ENCODE assay signal across 8 mouse cellular contexts in the genomic region with DNA sequence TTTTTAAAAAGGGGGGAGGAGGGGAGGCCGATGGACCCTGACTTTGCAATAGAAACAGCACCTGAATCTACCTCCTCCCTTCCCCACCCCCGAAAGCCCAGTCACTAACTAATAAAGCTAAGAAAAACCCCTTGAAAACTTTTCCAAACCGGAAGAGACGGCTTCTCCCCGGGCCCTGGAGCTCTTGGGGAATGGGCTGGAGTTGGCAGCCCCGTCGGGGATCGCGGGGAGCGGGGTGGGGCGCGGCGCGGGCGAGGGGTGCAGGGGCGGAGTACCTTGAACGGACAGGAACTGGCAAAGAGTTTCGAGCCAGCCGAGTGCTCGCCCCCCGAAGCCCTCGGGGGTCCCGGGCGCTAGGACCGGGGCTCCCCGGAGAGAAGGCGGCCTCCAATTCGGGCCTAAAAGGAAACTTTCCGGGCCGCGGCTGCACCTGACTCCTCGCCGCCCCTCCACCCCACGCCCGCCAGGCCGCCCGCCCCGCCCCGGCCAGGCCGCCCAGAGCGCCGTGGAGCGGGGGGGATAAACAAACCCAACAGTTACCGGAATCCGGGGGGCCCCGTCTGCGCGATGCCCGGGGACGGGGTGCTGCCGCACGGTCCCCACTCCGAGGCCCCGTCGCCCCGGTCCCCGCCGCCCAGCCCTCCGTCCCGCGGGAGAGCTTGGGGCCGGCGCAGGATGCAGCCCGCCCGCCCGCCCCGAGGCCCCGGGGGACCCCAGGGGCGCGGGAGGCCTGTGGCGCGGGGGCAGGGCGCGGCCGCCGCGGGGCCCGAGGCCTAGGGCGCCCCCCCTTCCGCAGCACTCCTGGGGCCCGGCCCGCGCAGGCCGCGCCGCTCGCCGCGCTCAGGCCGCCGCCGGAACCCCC. TPM values are rescaled to one million over a fixed set of nuclear protein-coding genes. Genes with fewer than 3 reads are reported as not detected.
DNase-seq lines count a peak whose midpoint lies in the region; ATAC-seq and TF ChIP-seq lines count a peak whose summit lies in the region.

No protein-coding gene starts in this region.

- no peaks in the 10 kb centered on the region for H3K27me3 ChIP-seq in kidney, adult 2 months (replicated peaks; ENCODE audit: control insufficient read depth, insufficient read depth, low read length)
- no peaks in the 10 kb centered on the region for H3K27me3 ChIP-seq in liver, embryonic 11.5 days (replicated peaks; ENCODE audit: control insufficient read depth, insufficient read depth, low read length)
- H3K27me3 ChIP-seq in testis, adult 2 months (ENCODE audit: control insufficient read depth, insufficient read depth, low read length), result no peaks in the 10 kb centered on the region

- H3K9ac ChIP-seq in liver, embryonic 11.5 days (ENCODE audit: low read depth, low read length), result peak overlapping the region; percentile 88

- H3K4me1 ChIP-seq in kidney, adult 2 months (ENCODE audit: control insufficient read depth, insufficient read depth, low read length), result peaks cover 19% of the 10 kb centered on the region
- peaks cover 21% of the 10 kb centered on the region for H3K4me1 ChIP-seq in liver, embryonic 11.5 days (replicated peaks; ENCODE audit: control insufficient read depth, insufficient read depth, low read length)
- H3K4me1 ChIP-seq in testis, adult 2 months (ENCODE audit: control insufficient read depth, insufficient read depth, low read length), result peaks cover 7% of the 10 kb centered on the region

- H3K27ac ChIP-seq in kidney, adult 2 months (ENCODE audit: insufficient read depth, low read depth, low read length), result peak overlapping the region; percentile 92
- peak overlapping the region; percentile 98 for H3K27ac ChIP-seq in liver, embryonic 11.5 days (ENCODE audit: low read depth, low read length)
- H3K27ac ChIP-seq in testis, adult 2 months (ENCODE audit: control insufficient read depth, insufficient read depth, low read depth, low read length), result peak overlapping the region; percentile 92

- peak overlapping the region; percentile 80 for H3K4me3 ChIP-seq in kidney, adult 2 months (ENCODE audit: insufficient read depth, low read depth, low read length)
- H3K4me3 ChIP-seq in liver, embryonic 11.5 days (ENCODE audit: low read depth, low read length), result peak overlapping the region; percentile 92
- peak overlapping the region; percentile 72 for H3K4me3 ChIP-seq in testis, adult 2 months (ENCODE audit: control insufficient read depth, low read depth, low read length)

- no peak for TF ChIP-seq POLR2A in kidney, adult 2 months (IDR thresholded peaks at IDR 0.05; ENCODE audit: low read depth, low read length)
- TF ChIP-seq POLR2A in testis, adult 2 months (IDR thresholded peaks at IDR 0.05; ENCODE audit: control insufficient read depth, low read depth, low read length), result no peak

- peak; percentile 37 for DNase-seq in embryo, embryonic 10.5 days (ENCODE audit: low spot score)
- DNase-seq in embryo, embryonic 10 days (ENCODE audit: low spot score), result no peak
- DNase-seq in embryo, embryonic 11 days, result peak; percentile 53
- peak; percentile 70 to 78 for DNase-seq in heart, adult 18-20 months
- DNase-seq in kidney, adult 2 months, result peak; percentile 64
- DNase-seq in liver, embryonic 11.5 days (ENCODE audit: low spot score), result peak; percentile 75
- DNase-seq in naive thymus-derived CD4-positive, alpha-beta T cell, adult 2 months (ENCODE audit: low read depth), result peak; percentile 73

- WGBS in kidney, adult 2 months, result 1% methylated on average over 73 of the region's 92 CpGs
- 1% methylated on average over 61 of the region's 92 CpGs for WGBS in liver, embryonic 11.5 days

- ATAC-seq in liver, embryonic 11.5 days (replicated peaks; ENCODE audit: low FRiP score), result peak; percentile 75

- H3K4me2 ChIP-seq in liver, embryonic 11.5 days, result peak overlapping the region; percentile 75

- H3K36me3 ChIP-seq in kidney, adult 2 months (ENCODE audit: control insufficient read depth, insufficient read depth, low read length), result no peaks in the 10 kb centered on the region
- peaks cover 10% of the 10 kb centered on the region for H3K36me3 ChIP-seq in liver, embryonic 11.5 days (ENCODE audit: control insufficient read depth, insufficient read depth, low read length)
- H3K36me3 ChIP-seq in testis, adult 2 months (ENCODE audit: control insufficient read depth, insufficient read depth, low read length), result 0 out of 2 replicates have a peak, but pooled peaks cover 1% of the 10 kb centered on the region

- no peak for TF ChIP-seq CTCF in kidney, adult 2 months (conservative IDR thresholded peaks at IDR 0.05; ENCODE audit: insufficient read depth, insufficient read length, low read depth, low read length)
- TF ChIP-seq CTCF in testis, adult 2 months (IDR thresholded peaks at IDR 0.05; ENCODE audit: control insufficient read depth, insufficient read depth, insufficient replicate concordance, low read depth, low read length), result no peak

- no peaks in the 10 kb centered on the region for H3K9me3 ChIP-seq in liver, embryonic 11.5 days (ENCODE audit: control insufficient read depth, low read length)

RNA-seq across cellular contexts. Expression of a gene that starts 1.0 kb away (rescaled TPM):
- 10 to 100 TPM; 16.4 to 17.6 TPM for total RNA-seq in heart, adult 18-20 months (2021)
- 8.1 and 10.0 TPM in 2 replicates for polyA plus RNA-seq in kidney, adult 2 months (2012; rRNA removed)
- 8.5 and 10.6 TPM in 2 replicates for polyA plus RNA-seq in liver, embryonic 11.5 days (2014; fragmentation: Nextera tagmentation; extraction: Ambion mirVana)
- 6.4 and 6.5 TPM in 2 replicates for polyA plus RNA-seq in testis, adult 2 months (2012; rRNA removed)
